Mouse (Mus musculus) forebrain, embryonic 14.5 days (tissue): ENCODE data around the gene Gm6176. TPM values are rescaled to one million over a fixed set of nuclear protein-coding genes. Genes with fewer than 3 reads are reported as not detected.
"Not testable (repeated sequence)": the region's sequence is repeated elsewhere in the genome, so short reads cannot be mapped to it uniquely, and the experiment has no call there.

Experiments used
- ATAC-seq: fragments of 200-750 bp; cut with Nextera tagmentation; 2 replicates; pipeline ENCODE4 v1.8.0; 2017; ENCODE audit warnings: mild to moderate bottlenecking, moderate library complexity
- DNase-seq: peaks from one replicate; pipeline ENCODE4 v3.0.0-alpha.2; 2015; ENCODE audit warnings: low spot score
- H3K27ac ChIP-seq: fragments of 300-500 bp; sonication (generic); 2 replicates; pipeline ENCODE4 v1.5.1; 2014; ENCODE audit warnings: low read depth, mild to moderate bottlenecking, control low read depth, low read length, moderate library complexity
- H3K27me3 ChIP-seq: fragments of 300-500 bp; sonication (generic); replicated peaks from 2 replicates; pipeline ENCODE4 v1.6.1; 2014; ENCODE audit warnings: low read length, control low read depth, mixed read lengths; ENCODE audit not compliant: control insufficient read depth, insufficient read depth
- H3K36me3 ChIP-seq: fragments of 300-500 bp; sonication (generic); 2 replicates; pipeline ENCODE4 v1.6.1; 2014; ENCODE audit warnings: low read length, control low read depth; ENCODE audit not compliant: control insufficient read depth, insufficient read depth
- H3K4me1 ChIP-seq: fragments of 300-500 bp; sonication (generic); 2 replicates; pipeline ENCODE4 v1.6.1; 2014; ENCODE audit warnings: antibody characterized with exemption, low read length, control low read depth; ENCODE audit not compliant: control insufficient read depth, insufficient read depth
- H3K4me2 ChIP-seq: fragments of 300-500 bp; sonication (generic); 2 replicates; pipeline ENCODE4 v1.6.1; 2014; ENCODE audit warnings: mild to moderate bottlenecking, control low read depth, low read length
- H3K4me3 ChIP-seq: fragments of 300-500 bp; sonication (generic); 2 replicates; pipeline ENCODE4 v1.5.1; 2014; ENCODE audit warnings: low read depth, low read length, control low read depth
- H3K9ac ChIP-seq: fragments of 300-500 bp; sonication (generic); 2 replicates; pipeline ENCODE4 v1.6.1; 2014; ENCODE audit warnings: mild to moderate bottlenecking, low read length, control low read depth, moderate library complexity
- H3K9me3 ChIP-seq: fragments of 300-500 bp; sonication (generic); replicated peaks from 2 replicates; pipeline ENCODE4 v1.6.1; 2016; ENCODE audit warnings: low read length, control low read depth, mixed read lengths; ENCODE audit not compliant: control insufficient read depth
- WGBS: fragments of 180-500 bp; shearing (Covaris S2); extraction: QIAGEN DNeasy Blood & Tissue Kit; methylation state at CpG from one replicate; pipeline ENCODE4 v1.1.7; 2014; 5-methylcytosine and 5-hydroxymethylcytosine counted together
- polyA plus RNA-seq: library from polyadenylated mRNA; unstranded; fragments of >200 nt; fragmentation: Nextera tagmentation; extraction: Ambion mirVana; gene quantifications from 2 replicates; pipeline ENCODE4 v1.2.1, GENCODE M21; 2014

Gene Gm6176
- not detected in 2 replicates for polyA plus RNA-seq

GRCm38 (mm10) chr7:22056205-22056604 is at the start of gene Gm6176:
Gene Gm6176 (minus strand): TSS chr7:22056305.
- not testable (repeated sequence) for H3K27ac ChIP-seq, DNase-seq, H3K4me3 ChIP-seq, H3K4me1 ChIP-seq, H3K4me2 ChIP-seq, ATAC-seq, H3K36me3 ChIP-seq, H3K9ac ChIP-seq, H3K9me3 ChIP-seq, H3K27me3 ChIP-seq
- no CpG with 5 or more reads among the region's 1 CpGs for WGBS

- H3K4me3 ChIP-seq, H3K4me2 ChIP-seq, H3K9ac ChIP-seq, H3K36me3 ChIP-seq, H3K27ac ChIP-seq, H3K27me3 ChIP-seq, ATAC-seq, H3K4me1 ChIP-seq, H3K9me3 ChIP-seq, DNase-seq: not testable (repeated sequence)
- no CpG with 5 or more reads among the region's 7 CpGs for WGBS
Measured at GRCm38 (mm10) chr7:22068757-22069156, 12.7 kb upstream of the Gm6176 start, which contains the start of gene Vmn1r139. Gene Vmn1r139 (plus strand): TSS chr7:22069057.

- H3K9me3 ChIP-seq, H3K9ac ChIP-seq, ATAC-seq, DNase-seq, H3K27me3 ChIP-seq, H3K27ac ChIP-seq, H3K4me3 ChIP-seq, H3K4me1 ChIP-seq, H3K4me2 ChIP-seq, H3K36me3 ChIP-seq: not testable (repeated sequence)
- WGBS, result no CpG with 5 or more reads among the region's 2 CpGs
Measured at GRCm38 (mm10) chr7:22028797-22029196, 27.3 kb downstream of the Gm6176 start, which contains the start of gene Vmn1r138. Gene Vmn1r138 (minus strand): TSS chr7:22028897.

Other genes starting within 250 kb of the Gm6176 start
- not detected in 2 replicates for gene Vmn1r135, start 224.0 kb downstream of the Gm6176 start, polyA plus RNA-seq
- not detected in 2 replicates for gene Gm5725, start 212.0 kb downstream of the Gm6176 start, polyA plus RNA-seq
- gene Gm5891, start 135.0 kb downstream of the Gm6176 start, polyA plus RNA-seq, result not detected in 2 replicates
- gene Vmn1r137, start 61.7 kb downstream of the Gm6176 start, polyA plus RNA-seq, result not detected in 2 replicates
- gene Vmn1r138, start 27.4 kb downstream of the Gm6176 start, polyA plus RNA-seq, result not detected in 2 replicates
- not detected in 2 replicates for gene Vmn1r139, start 12.8 kb upstream of the Gm6176 start, polyA plus RNA-seq
- not detected in 2 replicates for gene Gm16451, start 61.9 kb upstream of the Gm6176 start, polyA plus RNA-seq
- not detected in 2 replicates for gene Gm10666, start 78.4 kb upstream of the Gm6176 start, polyA plus RNA-seq
- gene Vmn1r142, start 107.7 kb upstream of the Gm6176 start, polyA plus RNA-seq, result not detected in 2 replicates
- gene Vmn1r143, start 133.1 kb upstream of the Gm6176 start, polyA plus RNA-seq, result not detected in 2 replicates
- not detected in 2 replicates for gene Gm8653, start 145.0 kb upstream of the Gm6176 start, polyA plus RNA-seq
- not detected in 2 replicates for gene Gm8453, start 173.2 kb upstream of the Gm6176 start, polyA plus RNA-seq